ENCODE assay signal across 16 mouse cellular contexts in genomic region chr14:77017211-77017610, GRCm38 (mm10). TPM values are rescaled to one million over a fixed set of nuclear protein-coding genes. Genes with fewer than 3 reads are reported as not detected.
DNase-seq lines count a peak whose midpoint lies in the region; ATAC-seq lines count a peak whose summit lies in the region.
"Had no signal": no experiment of that assay in that cellular context is flagged by ENCODE, and none has a peak within 500 bp of the region (broad histone marks: within the 10 kb centered on the region; RNA-seq: fewer than 3 reads in every experiment).

No protein-coding gene starts in this region.

- no peaks in the 10 kb centered on the region for H3K27me3 ChIP-seq in heart, embryonic 14.5 days (ENCODE audit: control insufficient read depth, insufficient read depth, low read length)
- H3K27me3 ChIP-seq in intestine, embryonic 14.5 days (replicated peaks; ENCODE audit: control insufficient read depth, insufficient read depth, low read length): no peaks in the 10 kb centered on the region
- no peaks in the 10 kb centered on the region for H3K27me3 ChIP-seq in liver, embryonic 15.5 days
- H3K27me3 ChIP-seq: hindbrain, embryonic 15.5 days; neural tube, embryonic 12.5 days had no signal

- H3K9ac ChIP-seq in heart, embryonic 14.5 days (ENCODE audit: low read length): no peak overlapping the region
- H3K9ac ChIP-seq in intestine, embryonic 14.5 days (ENCODE audit: low read length): no peak overlapping the region
- no peak overlapping the region for H3K9ac ChIP-seq in liver, embryonic 15.5 days
- H3K9ac ChIP-seq: hindbrain, embryonic 15.5 days; neural tube, embryonic 12.5 days had no signal

- no peak for ATAC-seq in heart, embryonic 14.5 days (ENCODE audit: insufficient number of reproducible peaks, insufficient read depth, low FRiP score, low read depth)
- ATAC-seq in intestine, embryonic 14.5 days (replicated peaks; ENCODE audit: low FRiP score, low TSS enrichment, low read depth): no peak; the same call in 1 of the 2 replicates
- ATAC-seq in liver, embryonic 15.5 days (ENCODE audit: insufficient read depth): no peak
- ATAC-seq: forebrain, embryonic 14.5 days had no signal

- no peak for DNase-seq in heart, postnatal 36 days
- DNase-seq in 3T3-L1 (ENCODE audit: low read depth, low spot score): peak; percentile 1
- DNase-seq in intestine, embryonic 14.5 days (ENCODE audit: low spot score): no peak
- no peak for DNase-seq in gastrocnemius, adult 18-20 months (ENCODE audit: low spot score)
- no peak for DNase-seq in thymus, adult 18-20 months
- no peak for DNase-seq in ovary, adult 18-20 months (ENCODE audit: low spot score)
- DNase-seq: cerebellum, adult 11-12 months; heart, adult 2 months; right cerebral cortex, postnatal 25 days; thymus, postnatal 14 days had no signal

- no peak overlapping the region for H3K4me3 ChIP-seq in heart, embryonic 14.5 days (ENCODE audit: control insufficient read depth in 1 of 2, insufficient read depth in 1 of 2, low read depth in 1 of 2, low read length in 2 of 2)
- no peak overlapping the region for H3K4me3 ChIP-seq in intestine, embryonic 14.5 days (ENCODE audit: low read depth, low read length)
- H3K4me3 ChIP-seq in liver, embryonic 15.5 days (replicated peaks): no peak overlapping the region
- H3K4me3 ChIP-seq: heart, adult 2 months; hindbrain, embryonic 15.5 days; neural tube, embryonic 12.5 days had no signal

- intact Hi-C loops in heart, postnatal 36 days (cut with DNase I): no loop called here

- no peaks in the 10 kb centered on the region for H3K36me3 ChIP-seq in heart, embryonic 14.5 days (ENCODE audit: control insufficient read depth, insufficient read depth, low read length)
- no peaks in the 10 kb centered on the region for H3K36me3 ChIP-seq in intestine, embryonic 14.5 days (ENCODE audit: control insufficient read depth, insufficient read depth, low read length)
- no peaks in the 10 kb centered on the region for H3K36me3 ChIP-seq in liver, embryonic 15.5 days (replicated peaks)
- H3K36me3 ChIP-seq: G1E; hindbrain, embryonic 15.5 days; neural tube, embryonic 12.5 days had no signal

- peak overlapping the region; percentile 41 for H3K4me2 ChIP-seq in heart, embryonic 14.5 days (ENCODE audit: low read length)
- peak overlapping the region; percentile 18 for H3K4me2 ChIP-seq in intestine, embryonic 14.5 days (ENCODE audit: low read length)
- 0 out of 2 replicates have a peak overlapping the region, but pooled peaks have one; percentile 2 for H3K4me2 ChIP-seq in liver, embryonic 15.5 days
- H3K4me2 ChIP-seq: hindbrain, embryonic 15.5 days; neural tube, embryonic 12.5 days had no signal

- H3K27ac ChIP-seq in heart, embryonic 14.5 days (replicated peaks in 1 of 2; ENCODE audit: control insufficient read depth in 1 of 2, insufficient read depth in 1 of 2, low read depth in 2 of 2, low read length in 2 of 2): no peak overlapping the region
- H3K27ac ChIP-seq in intestine, embryonic 14.5 days (ENCODE audit: low read depth): no peak overlapping the region
- H3K27ac ChIP-seq in liver, embryonic 15.5 days (replicated peaks): no peak overlapping the region
- H3K27ac ChIP-seq: heart, adult 2 months; hindbrain, embryonic 15.5 days; neural tube, embryonic 12.5 days had no signal

- 48% methylated on average over 6 of the region's 6 CpGs for WGBS in heart, embryonic 14.5 days
- 69% methylated on average over 6 of the region's 6 CpGs for WGBS in intestine, embryonic 14.5 days
- 38% methylated on average over 6 of the region's 6 CpGs for WGBS in liver, embryonic 15.5 days (ENCODE audit: insufficient replicate concordance)

- peaks cover 0 to 6% of the 10 kb centered on the region in 2 experiments; a peak in 1 of 4 replicates for H3K4me1 ChIP-seq in heart, embryonic 14.5 days (ENCODE audit: control insufficient read depth in 2 of 2, insufficient read depth in 2 of 2, low read length in 2 of 2)
- no peaks in the 10 kb centered on the region for H3K4me1 ChIP-seq in intestine, embryonic 14.5 days (replicated peaks; ENCODE audit: control insufficient read depth, insufficient read depth, low read length)
- H3K4me1 ChIP-seq in liver, embryonic 15.5 days (replicated peaks): no peaks in the 10 kb centered on the region
- H3K4me1 ChIP-seq: hindbrain, embryonic 15.5 days; neural tube, embryonic 12.5 days had no signal

- no peaks in the 10 kb centered on the region for H3K9me3 ChIP-seq in heart, embryonic 14.5 days (ENCODE audit: control insufficient read depth, low read length)
- H3K9me3 ChIP-seq in intestine, embryonic 14.5 days (ENCODE audit: control insufficient read depth, low read length): no peaks in the 10 kb centered on the region
- no peaks in the 10 kb centered on the region for H3K9me3 ChIP-seq in liver, embryonic 15.5 days (replicated peaks)
- H3K9me3 ChIP-seq: G1E; hindbrain, embryonic 15.5 days; neural tube, embryonic 12.5 days had no signal

RNA-seq across cellular contexts. Expression of gene Ccdc122, which starts 19.4 kb away (rescaled TPM):
- 1.5 and 1.7 TPM in 2 replicates for polyA plus RNA-seq in heart, embryonic 14.5 days (2014; fragmentation: Nextera tagmentation; extraction: Ambion mirVana)
- total RNA-seq in heart, postnatal 36 days (2021): under 1 TPM; 0.49 to 0.83 TPM
- polyA plus RNA-seq in intestine, embryonic 14.5 days (2014; fragmentation: Nextera tagmentation; extraction: Ambion mirVana): 3.9 and 4.3 TPM in 2 replicates
- 1.3 and 1.4 TPM in 2 replicates for polyA plus RNA-seq in liver, embryonic 15.5 days (2015; fragmentation: Nextera tagmentation; extraction: Ambion mirVana)
- 1 to 10 TPM; 1.3 to 2.1 TPM for total RNA-seq in gastrocnemius, adult 18-20 months (2021)
- total RNA-seq: G1E had no signal
- polyA plus RNA-seq: G1E had no signal

RNA-seq across cellular contexts. Expression of gene Lacc1, which starts 19.5 kb away (rescaled TPM):
- polyA plus RNA-seq in heart, embryonic 14.5 days (2014; fragmentation: Nextera tagmentation; extraction: Ambion mirVana): 5.1 and 6.4 TPM in 2 replicates
- total RNA-seq in heart, postnatal 36 days (2021): 1 to 10 TPM; 2.6 to 3.5 TPM
- polyA plus RNA-seq in intestine, embryonic 14.5 days (2014; fragmentation: Nextera tagmentation; extraction: Ambion mirVana): 8.5 and 9.5 TPM in 2 replicates
- 3.3 and 4.5 TPM in 2 replicates for polyA plus RNA-seq in liver, embryonic 15.5 days (2015; fragmentation: Nextera tagmentation; extraction: Ambion mirVana)
- under 1 TPM; 0.68 to 0.95 TPM for total RNA-seq in gastrocnemius, adult 18-20 months (2021)
- total RNA-seq: G1E had no signal
- polyA plus RNA-seq: G1E had no signal
